Mouse (Mus musculus) spleen, postnatal 10 days (tissue): ENCODE results near the gene Gm12258.
A peak's percentile ranks its signal among the peaks of the same experiment; 100 is the strongest.
"Not testable (repeated sequence)": the region's sequence is repeated elsewhere in the genome, so short reads cannot be mapped to it uniquely, and the experiment has no call there.

ENCODE experiments used
- DNase-seq, 2 experiments: peaks; one replicate each; pipeline ENCODE4 v3.0.0; 2021 to 2022; ENCODE audit warnings: low spot score in 2 of 2

Gm12258 gene

DNA sequence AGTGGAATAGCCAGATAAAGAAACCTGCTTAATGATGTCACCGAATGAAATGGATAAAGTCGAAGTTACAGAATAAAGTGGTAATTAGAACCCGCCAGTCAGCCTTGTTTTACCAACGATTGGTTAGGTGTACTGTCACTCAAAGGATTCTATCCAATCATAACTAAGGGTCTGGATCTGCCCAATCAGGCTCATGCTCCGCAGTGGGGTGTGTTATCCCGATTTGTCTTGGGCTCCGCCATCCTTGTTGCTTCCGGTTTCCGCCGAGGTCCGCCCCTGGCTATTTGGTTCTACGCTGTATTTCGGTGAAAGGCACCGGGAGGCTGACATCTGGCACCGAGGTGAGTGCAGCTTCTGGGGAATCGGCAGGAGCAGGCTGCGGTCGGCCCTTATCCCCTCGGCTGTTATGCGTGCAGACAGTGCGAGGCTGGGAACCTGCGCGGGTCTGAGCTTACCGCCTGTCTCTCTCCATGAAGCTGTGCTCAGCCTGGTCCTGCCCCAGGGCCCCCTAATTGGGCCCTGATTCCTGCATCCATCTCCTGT is at the start of gene Gm12258:
Gm12258 (plus strand) TSS at position 240 of the 543 bp plus-strand sequence.
- peak; percentile 77 to 84 for DNase-seq

DNA sequence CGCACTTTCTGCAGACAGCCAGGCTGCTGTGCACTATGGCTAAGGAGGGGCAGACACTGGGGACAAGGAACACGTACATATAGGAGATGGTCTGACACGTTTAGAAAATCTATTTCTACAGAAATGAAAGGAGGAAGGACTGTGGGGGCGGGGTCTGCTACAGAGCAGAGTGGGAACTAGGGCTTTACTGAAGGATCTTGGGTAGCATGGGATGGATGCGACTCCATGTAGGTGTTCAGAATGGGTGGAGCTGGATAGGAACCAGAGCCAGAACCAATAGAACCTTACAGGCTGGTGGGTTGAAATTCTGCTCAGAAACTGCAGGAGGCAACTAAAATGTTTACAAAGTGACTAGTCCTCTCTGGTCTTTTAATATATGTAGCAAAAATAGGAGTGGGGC is 47.2 kb upstream of the Gm12258 start:
- no peak for DNase-seq

DNA sequence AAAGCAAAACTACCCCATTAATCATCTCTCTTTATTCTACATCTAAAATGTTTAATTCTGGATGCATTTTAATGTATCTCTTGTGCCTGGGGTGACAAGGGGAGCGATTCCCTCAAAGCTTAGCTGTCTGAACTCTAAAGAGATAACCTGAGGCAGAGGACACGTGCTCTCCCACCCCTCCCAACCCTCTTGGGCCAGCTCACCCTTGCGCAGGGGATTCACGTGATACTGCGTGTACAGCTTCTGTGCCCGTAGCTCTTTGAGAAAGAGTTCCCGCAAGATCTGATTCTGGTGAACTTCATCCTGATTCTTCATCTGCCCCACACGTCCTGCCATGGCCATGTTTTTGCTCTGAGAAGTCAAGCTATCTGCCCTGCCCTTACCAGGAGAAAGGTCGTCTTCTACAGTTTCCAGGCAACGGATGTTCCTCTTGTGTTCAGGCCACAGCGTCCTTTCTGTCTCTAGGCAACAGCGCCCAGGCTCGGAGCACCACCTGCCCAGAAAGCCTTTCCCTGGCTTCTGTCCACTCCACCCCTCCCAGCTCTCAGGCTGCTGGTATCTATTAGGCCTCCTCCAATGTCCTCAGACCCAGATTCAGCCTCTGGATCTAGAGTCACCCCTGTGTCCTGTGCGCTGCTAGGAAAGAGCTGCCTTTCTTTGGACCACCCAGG is 45.3 kb upstream of the Gm12258 start, which contains the start of gene Fam183b:
Fam183b (minus strand) TSS at position 403 of the 671 bp plus-strand sequence.
- DNase-seq, result no peak

DNA sequence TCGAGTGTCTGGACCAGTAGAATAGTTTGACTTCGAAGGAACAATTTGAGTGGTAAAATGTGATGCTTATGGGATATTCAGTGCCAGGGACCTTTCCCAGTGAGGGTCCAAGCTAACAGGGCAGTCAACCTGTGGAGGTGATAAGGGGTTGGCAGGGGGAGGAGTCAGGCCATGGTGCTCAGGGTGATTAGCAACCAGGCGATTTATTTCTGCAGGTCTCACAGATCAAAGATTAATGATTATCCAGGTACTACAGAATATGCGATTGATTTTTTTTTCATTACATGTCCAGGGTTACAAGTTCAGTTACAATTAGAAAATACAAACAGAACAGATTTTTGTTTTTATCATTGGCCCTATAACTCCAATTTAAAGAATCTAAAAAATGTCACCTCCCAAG is 43.1 kb upstream of the Gm12258 start:
- no peak for DNase-seq

DNA sequence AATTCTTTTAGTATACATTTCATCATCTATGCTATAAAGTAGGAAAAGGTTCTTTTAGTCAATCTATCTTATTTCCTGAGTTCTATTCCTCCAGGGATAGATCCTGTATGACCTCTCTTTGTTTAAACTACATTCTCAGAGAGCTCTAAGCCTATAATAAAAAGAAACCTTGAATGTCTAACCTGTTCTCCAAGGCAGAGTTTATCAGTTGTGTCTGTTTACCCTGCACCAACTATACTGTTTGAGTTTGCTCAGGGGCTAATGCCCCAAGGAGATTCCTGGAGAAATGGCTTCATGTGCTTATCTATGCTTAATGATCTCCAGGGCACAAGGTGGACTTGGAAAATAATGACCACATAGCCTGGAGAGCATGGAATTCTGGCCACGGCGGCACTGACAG is 42.6 kb upstream of the Gm12258 start:
- no peak for DNase-seq

DNA sequence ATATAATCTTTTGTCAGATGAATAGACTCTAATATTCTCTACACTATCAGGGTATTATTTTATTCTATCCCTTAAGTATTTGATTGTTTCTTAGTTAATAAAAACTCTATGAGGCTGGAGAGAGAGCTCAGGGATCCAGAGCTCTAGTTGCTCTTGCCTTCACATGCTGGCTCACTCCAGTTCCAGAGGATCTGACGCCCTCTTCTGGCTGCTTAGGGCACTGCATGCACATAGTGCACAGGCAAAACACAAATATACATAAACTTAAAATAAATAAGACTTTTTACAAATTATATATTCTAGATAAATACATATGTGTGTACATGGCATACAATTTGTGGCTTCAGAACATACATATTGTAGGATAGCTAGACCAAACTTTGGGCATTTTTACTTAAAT is 35.0 kb upstream of the Gm12258 start:
- peak in 1 of 2 experiments; percentile 36 for DNase-seq

DNA sequence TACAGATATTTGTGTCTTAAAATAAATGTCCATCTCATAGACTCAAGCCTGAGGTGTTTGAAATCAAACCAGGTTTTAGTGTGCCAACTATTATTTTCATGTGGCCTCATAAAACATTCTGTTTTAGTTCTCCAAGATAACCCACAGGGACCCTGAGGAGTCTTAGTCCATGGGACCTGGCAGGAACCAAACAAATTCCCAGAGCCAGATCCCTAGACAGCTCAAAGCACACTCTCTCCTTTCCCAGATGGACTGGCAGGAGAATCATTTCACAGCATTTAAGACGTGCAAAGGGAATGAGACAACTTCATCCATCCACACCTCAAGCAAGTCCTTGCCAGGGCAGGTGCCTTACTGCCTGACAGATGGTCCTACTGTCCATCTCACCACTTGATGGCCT is 32.3 kb upstream of the Gm12258 start, which contains the start of gene Olfr313:
Olfr313 (plus strand) TSS at position 301 of the 400 bp plus-strand sequence.
- DNase-seq, result not testable (repeated sequence)

DNA sequence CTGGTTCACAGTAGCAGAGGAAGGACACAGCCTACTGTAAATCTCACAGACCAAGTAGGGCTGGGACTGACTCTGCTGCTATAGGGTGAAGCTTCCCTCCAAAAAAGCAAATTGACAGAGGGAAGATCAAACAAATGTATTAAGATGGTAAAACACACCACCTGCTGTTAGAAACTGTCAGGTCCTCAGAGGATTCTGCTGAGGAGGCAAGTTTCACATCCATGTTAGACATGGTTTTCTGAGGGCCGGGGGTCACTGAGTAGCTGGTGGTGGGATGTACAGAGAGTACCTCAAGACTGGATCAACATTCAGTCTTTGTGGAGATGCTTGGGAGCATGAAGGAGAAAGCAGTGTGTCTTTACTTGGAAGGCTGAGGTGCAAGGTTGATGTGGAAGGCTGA is 31.3 kb upstream of the Gm12258 start:
- DNase-seq, result no peak

DNA sequence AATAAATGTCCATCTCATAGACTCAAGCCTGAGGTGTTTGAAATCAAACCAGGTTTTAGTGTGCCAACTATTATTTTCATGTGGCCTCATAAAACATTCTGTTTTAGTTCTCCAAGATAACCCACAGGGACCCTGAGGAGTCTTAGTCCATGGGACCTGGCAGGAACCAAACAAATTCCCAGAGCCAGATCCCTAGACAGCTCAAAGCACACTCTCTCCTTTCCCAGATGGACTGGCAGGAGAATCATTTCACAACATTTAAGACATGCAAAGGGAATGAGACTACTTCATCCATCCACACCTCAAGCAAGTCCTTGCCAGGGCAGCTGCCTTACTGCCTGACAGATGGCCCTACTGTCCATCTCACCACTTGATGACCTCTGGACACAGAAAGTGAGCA is 18.0 kb upstream of the Gm12258 start, which contains the start of gene Olfr312:
Olfr312 (plus strand) TSS at position 301 of the 400 bp plus-strand sequence.
- DNase-seq, result not testable (repeated sequence)

DNA sequence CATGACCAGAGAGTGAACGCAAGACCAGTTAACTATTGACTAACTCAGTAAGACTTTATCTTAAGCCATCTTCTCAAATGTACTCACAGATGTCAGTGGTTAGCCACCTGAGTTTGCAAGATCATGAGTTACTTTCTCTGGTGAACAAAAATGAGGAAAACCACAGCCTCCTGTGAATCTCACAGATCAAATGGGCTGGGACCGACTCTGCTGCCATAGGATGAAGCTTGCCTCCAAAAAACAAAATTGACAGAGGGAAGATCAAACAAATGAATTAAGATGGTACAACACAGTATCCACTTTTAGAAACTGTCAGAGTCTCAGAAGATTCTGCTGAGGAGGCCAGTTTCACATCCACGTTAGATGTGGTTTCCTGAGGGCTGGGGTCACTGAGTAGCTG is 17.2 kb upstream of the Gm12258 start:
- DNase-seq, result no peak

DNA sequence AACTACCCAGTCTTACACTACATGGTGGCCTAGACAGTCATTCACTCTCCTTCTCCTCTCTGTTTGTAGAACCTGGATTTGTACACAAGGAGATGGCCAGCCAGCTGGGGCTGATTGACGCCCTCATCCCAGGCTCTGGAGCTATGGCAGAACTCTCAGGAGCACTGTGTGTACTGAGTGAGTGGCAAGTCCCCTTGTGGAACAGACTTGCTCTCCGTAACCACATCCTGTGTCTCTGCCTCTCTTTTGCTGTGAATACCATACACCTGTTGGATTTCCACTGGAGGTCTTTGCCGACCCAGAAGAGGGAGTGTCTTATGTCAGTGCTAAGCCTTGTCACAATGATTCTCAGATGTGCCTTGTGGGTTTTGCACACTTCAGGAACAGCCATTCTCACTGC is 14.4 kb upstream of the Gm12258 start:
- DNase-seq, result not testable (repeated sequence)

DNA sequence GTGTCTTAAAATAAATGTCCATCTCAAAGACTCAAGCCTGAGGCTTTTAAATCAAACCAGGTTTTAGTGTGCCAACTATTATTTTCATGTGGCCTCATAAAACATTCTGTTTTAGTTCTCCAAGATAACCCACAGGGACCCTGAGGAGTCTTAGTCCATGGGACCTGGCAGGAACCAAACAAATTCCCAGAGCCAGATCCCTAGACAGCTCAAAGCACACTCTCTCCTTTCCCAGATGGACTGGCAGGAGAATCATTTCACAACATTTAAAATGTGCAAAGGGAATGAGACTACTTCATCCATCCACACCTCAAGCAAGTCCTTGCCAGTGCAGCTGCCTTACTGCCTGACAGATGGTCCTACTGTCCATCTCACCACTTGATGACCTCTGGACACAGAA is 8.0 kb upstream of the Gm12258 start, which contains the start of gene Olfr311:
Olfr311 (plus strand) TSS at position 301 of the 400 bp plus-strand sequence.
- not testable (repeated sequence) for DNase-seq

DNA sequence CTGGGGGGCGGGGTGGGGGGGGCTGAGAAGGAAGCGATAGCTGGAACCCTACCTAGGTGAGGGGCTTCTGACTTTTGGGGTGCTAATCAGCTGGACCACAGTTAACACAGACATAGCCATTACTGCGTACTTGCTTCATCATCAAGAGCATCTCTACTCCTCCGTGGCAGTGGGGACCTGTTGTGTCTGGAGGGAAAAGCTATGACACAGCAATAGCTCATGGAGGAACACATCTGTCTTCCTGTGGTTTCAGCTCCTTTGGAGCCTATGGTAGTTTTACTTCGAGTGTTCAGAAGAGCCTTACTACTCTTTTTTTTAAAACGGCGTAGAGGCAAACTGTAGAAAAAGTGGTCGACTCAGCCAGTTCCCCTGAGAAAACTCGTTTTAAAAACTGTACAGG is 678 bp downstream of the Gm12258 start:
- no peak for DNase-seq

DNA sequence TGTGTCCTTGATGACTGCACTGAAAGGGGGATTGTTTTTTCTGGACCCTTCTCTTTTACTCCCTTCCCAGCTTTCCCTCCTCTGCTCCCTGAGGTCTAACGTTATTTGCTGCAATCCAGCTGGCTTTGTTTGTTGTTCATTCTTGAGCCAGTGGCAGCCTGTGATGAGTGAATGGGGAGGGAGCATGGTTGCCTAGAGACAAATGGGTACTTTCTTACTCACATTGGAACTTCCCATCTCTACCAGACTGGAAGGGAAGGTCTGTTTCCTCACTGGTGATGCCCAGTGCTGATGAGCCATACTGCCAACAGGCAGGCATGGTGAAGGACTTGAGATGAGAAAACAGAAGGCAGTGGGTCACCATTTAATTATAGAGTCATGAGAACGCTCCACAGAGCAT is 2.8 kb downstream of the Gm12258 start:
- DNase-seq, result no peak

DNA sequence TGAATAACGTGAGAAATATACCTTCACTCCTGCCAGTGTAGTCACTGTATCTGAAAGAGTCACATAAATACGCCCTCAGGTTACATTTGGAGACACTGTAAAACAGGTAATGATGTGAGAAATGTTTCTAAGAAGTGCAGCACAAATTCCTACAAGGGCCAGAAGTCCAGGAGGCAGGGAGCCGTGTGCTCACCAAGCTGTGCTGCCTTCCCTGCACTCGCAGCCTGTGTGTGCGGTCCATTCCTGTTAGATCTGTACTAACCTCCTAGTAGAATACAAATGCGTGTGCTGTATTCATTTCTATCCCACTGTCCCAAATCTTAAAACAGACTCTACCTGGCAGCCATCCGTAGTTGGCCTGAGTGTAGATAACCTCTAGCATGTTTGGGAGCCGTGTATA is 13.8 kb downstream of the Gm12258 start:
- DNase-seq, result no peak

DNA sequence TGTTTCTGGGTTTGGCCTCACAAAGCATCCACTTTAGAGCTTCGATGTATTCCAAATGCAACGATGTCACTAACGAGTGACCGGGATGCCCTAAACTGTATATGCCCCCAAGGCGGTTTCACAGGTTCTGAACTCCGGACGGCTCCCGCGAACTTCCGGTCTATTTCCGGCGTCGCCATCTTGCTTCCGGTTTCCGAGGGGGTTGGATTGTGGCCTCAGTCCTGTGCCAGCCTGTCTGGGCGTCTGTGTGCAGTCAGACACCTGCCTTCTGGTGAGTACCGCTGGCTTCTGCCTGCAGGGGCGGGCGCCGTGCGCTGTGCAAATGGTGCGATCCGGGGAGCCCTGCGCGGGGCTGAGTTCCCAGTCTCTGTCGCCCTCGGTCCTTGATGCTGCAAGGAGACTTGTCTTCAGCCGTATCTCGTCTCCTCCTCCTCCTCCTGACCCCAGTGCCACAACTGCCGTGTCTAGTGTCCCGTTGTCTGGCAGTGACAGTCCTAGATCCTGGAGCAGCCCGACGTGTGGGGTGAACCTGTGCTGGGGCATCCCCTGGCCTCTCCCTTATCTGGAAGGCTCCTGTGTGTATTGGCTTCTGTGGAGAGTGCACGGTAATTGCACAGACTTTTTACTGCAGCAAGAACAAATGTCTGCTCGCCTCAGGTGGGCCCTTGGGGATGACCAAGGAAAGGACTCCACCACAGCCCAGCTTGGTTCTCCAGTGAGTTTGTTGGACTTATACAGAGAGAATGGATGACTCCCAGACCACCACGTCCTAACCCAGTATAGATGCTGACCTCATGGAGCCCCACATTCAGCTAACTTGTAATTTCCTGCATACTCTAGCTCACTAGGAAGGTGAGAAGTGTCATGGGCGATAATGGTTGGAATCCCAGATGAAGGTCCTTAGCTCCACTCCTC is 20.3 kb downstream of the Gm12258 start, which contains the start of gene 2810021J22Rik:
2810021J22Rik (plus strand) TSS at position 178 of the 915 bp plus-strand sequence.
- peak; percentile 74 to 86 for DNase-seq

DNA sequence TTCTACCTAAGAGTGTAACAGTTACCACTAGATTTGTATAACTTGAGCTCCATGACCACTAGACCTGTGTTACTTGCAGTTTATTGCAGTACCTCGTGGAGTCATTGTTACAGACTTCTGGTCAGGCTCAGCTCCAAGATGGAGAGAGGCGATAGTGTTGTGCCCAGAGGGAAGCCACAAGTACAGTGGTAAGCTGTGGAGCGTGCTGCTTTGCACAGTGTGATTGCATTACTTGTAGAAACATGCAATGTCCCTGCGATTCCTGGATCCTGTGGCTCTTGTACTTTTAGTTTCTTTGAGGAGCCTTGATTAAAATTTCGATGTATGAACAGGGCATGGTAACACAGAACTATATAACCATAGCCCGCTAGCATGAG is 21.0 kb downstream of the Gm12258 start:
- DNase-seq, result no peak

DNA sequence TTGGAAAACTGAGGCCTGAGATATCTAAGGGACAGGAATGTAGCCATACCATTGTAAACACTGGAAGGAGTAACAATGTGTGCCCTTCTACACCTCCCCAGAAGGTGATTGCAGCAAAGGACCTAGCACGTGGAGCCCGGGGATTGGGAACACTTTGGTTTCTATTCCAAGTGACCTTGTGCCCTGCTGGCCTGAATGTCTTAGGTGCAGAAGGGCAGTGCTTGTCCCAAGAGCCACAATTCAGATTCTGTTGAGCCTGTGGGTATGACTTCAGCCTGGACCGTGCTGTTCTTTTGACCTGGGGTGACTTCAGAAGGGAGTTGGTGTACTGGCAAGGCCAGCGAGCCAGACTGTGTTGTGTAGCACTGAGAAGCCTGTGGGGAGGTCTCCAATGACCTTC is 24.0 kb downstream of the Gm12258 start:
- DNase-seq, result no peak

DNA sequence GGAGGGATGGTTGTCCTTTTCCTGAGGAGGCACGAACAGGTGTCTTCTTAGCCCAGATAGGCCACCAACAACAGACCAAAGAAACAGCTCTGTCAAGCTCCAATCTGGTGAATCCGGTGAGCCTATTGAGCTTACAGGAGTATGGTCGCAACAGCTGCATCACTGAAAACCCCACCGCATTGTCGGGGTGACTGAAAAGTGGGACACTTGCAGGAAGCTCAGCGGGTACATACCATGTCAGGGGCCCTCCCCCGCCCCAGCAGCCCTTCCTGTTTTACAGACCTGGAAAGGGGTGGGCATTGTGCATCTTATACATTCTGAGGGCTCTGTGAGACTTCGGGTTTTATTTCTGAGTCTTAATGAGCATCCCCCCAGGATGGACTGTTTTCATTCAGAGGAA is 36.8 kb downstream of the Gm12258 start:
- no peak for DNase-seq

DNA sequence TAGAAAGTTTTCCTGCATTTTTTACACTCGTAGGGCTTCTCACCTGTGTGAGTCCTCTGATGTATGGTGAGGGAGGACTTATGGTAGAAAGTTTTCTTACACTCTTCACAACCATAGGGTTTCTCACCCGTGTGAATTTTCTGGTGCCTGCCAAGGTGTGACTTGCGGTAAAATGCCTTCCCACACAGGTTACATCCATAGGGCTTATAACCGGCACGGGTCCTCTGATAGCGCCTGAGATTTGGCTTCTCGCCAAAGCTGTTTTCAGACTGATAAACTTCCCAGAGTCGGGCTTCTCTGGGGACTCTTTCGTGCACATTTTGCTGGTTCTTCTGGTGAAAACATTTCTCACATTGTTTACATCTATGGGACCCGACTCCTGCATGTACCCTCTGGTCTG is 43.6 kb downstream of the Gm12258 start:
- no peak for DNase-seq

DNA sequence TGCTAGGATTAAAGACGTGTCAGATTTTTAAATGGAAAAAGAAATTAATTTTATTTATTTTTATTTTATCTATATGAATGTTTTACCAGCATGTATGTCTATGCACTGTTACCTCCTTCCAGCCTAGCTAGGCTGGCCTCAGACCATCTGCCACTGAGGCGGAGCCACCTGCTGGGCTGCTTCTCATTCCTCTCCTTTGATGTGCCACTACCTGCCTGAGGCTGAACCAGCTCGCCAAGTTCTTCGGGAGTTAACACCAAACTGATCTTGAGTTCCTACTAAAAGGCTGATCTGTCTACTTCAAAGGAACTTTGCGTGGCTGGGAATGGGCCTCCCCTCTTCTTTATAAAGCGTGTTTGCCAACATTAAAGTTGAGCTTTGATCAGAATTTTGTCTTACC is 47.5 kb downstream of the Gm12258 start:
- DNase-seq, result no peak

DNA sequence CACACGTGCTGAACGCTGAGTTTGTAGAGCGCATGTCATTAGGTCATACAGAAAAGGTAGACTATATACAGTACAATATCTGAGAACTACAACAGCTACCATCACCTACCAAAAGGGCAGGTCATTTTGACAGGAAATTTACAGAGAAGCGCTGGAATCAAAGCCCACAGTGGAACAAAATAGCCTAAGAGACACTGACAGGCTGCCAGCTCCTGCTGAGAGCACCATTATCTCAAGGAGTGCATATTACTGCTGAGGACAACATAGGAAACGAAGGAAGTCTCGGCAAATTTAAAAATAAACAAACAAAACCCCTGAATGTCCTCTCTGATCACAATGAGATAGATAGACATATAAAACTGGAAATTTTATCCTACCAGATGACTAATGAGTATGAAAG is 50.5 kb downstream of the Gm12258 start:
- DNase-seq, result no peak
